Mouse (Mus musculus): Measurements from ENCODE around the gene Jph2.

- no peak for TF ChIP-seq TAL1 (IDR thresholded peaks at IDR 0.05; ENCODE audit: low read length)
- no peak for TF ChIP-seq GATA1 (IDR thresholded peaks at IDR 0.05; ENCODE audit: low read length)
These were observed 49.1 kb downstream of the Jph2 start for GRCm38 (mm10) chr2:163348677-163349076.

Data from erythroblast, embryonic 14.5 days (primary cell).